Mouse (Mus musculus) left cerebral cortex, adult 9 months (tissue): ENCODE measurements around the gene Tbc1d10b.
"Not testable (repeated sequence)": the region's sequence is repeated elsewhere in the genome, so short reads cannot be mapped to it uniquely, and the experiment has no call there.

Experiments
- DNase-seq, 2 experiments: peaks; one replicate each; pipeline ENCODE4 v3.0.0; 2022; ENCODE audit warnings: low spot score in 2 of 2

Tbc1d10b gene

DNA sequence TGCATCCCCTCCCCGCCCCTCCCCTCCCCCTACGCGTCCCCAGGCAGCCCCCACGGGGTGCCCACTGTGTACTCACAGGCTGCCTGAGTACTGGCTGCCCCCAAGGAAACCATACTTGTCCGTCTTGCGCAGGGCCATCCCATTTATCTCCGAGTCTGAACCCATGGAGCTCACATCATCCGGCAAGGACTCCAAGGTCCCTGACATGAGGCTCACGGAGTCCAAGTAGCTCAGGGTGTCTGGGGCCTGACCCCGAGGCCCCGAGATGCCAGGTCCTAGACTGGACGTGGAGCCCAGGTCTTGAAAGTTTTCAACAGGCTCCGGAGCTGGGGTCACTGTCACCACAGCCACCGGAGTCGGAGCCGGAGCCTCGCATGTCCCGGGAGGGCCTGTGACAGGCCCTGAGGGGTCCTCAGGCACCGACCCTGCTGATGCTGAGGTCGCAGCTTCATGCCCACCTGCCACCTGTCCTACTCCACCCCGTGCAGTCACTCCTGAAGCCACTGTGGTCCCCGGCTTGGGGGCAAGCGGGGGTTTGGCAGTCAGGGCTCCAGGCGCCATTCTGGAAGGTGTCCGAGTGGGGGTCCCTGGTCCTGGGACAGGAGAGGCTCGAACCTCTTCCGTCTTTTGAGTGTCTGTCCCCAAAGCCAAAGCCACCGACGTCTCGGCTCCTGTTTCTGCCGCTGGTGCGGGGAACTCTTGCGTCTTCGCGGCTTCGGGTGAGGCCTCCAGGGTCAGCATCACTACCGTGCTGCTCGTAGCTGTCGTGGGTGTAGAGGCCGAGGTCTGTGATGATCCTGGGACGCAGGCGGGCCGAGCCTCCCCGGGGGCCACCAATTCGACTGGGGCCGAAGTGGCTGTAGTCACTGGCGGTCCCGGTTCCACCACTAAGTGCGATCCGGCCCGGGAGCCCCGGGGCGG is 634 bp downstream of the Tbc1d10b start:
- no peak for DNase-seq

DNA sequence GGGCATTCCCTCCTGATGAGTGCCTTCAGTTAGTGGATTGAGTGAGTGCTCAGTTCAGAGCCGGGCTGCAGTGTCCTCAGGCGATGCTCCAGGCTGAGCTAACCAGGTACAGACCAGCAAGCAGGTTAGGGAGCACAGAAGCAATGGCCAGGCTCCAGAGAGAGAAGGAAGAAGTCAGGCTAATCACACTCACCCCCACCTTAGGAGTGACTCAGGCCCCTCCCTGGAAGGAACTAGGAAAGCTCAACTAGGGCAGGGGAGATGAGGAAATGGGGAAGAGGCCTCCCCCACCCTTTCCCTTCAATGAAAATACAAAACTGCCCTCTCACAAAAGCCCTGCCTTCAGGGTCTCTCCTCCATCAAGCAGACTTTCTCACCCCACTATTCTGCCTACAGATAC is 1.7 kb downstream of the Tbc1d10b start:
- no peak for DNase-seq

DNA sequence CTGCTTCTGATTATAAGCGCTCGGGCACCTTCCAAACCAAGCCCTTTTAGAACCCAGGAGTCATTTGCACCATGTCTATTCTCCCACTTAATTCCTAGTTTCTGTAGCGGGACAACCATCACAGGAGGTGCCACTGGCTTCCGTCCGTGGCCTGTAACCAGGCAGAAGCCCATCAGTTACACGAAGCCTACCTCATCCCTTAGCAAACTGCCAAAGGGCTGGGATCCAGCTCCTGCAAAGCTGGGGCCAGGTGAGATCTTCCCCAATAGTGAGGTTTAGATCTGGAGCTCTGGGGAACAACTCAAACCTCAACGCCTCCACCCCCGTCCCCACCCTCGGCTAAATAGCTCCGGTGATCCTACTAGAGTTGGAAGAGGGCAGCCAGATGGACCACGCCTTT is 11.8 kb downstream of the Tbc1d10b start:
- no peak for DNase-seq

DNA sequence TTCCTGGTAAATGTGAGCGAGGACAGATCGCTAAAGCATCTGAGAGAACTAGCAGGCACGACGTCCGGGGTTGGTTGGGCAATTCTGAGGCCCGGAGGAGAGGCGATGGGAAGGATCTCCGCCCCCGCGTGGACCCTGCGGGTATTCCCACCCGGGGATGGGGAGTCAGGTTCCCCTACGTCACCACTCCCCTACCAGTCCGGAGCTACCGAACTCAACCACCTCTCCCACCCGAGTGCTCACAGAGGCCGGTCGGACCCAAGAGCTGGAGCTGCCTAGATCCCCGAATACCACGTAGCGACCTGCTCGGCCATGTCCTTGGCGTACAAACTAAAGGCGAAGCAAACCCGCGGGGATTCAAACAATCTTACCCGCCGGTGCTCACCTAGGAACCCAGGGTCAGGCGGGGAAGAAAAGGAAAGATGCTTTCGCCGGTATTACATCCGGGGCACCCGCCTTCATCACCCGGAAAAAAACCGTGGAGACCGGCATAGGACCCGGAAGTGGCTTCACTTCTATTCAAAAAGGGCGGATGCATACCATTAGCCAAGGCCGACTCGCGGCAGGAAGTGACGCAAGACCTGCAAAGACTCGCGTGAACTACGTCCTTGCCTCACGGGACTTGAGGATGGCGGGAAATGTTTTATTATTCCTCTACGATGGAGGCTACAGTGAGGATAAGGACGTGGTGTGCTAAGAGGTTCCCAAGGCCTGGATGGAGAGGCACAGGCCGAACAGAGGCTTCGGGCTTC is 12.5 kb downstream of the Tbc1d10b start, which contains the start of gene Cd2bp2:
Gene Cd2bp2 (minus strand): TSS at position 507 of the 752 bp plus-strand sequence.
- peak; percentile 96 to 97 for DNase-seq

DNA sequence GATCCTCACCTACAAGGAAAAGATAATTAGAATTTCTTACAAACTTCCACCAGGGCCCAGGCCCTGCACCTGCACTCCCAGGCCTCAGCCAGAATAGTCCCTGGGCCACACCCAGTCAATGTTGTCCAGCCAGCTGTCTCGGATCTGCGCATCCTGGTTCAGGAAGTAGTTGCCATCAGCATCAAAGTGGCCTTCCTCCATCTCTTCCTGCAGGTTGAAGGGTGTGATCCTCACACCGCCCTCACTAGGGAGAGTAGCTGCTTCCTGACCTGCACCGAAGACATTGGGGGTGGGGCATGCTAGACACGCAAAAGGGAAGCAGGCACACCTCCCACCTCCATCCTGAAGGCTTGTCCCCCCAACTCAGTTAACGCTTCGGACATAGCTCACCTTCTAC is 13.6 kb downstream of the Tbc1d10b start:
- no peak for DNase-seq

DNA sequence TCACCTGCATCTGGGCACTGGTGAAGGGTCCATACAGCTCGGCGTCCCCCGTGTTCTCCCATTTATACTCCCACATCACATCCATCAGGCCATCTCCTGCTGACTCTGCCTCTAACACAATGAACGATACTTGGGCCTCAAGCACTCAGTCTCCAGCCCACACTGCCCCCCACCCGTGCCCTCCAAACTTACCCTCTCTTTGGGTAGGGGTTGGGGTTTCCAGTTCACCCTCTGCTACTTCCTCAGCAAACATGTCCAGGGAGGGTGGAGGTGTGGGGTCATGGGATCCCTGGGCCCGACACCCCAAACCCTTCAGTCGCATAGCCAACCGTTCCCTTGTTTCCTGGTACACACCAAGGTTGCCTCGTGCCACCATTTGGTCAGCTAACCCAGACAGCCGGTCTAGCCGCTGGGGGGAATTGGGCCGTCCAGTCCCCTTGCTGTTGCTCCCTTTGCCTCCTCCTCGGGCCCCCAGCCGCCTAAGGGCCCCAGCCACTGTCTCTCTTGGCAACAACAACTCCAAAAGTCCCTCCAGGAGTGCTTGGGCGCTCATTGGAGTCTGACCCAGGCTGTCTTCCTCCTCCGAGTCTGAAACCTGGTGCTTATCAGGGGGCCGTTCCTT is 14.1 kb downstream of the Tbc1d10b start:
- no peak for DNase-seq

DNA sequence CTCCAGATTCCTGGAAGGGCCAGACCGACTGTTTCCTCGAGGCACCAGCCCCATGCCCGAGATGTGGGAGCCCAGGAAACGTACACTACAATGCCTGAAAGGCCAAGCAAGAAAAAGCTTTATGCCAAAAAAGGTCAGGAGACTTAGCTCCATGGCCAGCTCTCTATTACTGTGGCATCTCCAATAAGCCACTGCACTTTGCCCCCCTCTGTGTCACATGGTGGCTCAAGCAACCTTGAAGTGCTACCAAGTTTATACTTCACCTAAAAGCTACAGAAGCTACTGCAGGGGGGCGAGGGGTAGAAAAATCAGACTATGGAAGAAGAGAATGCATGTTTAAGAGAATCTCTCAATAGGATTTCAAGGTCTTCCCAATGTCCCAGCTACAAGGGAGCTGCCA is 15.3 kb downstream of the Tbc1d10b start:
- DNase-seq, result no peak

DNA sequence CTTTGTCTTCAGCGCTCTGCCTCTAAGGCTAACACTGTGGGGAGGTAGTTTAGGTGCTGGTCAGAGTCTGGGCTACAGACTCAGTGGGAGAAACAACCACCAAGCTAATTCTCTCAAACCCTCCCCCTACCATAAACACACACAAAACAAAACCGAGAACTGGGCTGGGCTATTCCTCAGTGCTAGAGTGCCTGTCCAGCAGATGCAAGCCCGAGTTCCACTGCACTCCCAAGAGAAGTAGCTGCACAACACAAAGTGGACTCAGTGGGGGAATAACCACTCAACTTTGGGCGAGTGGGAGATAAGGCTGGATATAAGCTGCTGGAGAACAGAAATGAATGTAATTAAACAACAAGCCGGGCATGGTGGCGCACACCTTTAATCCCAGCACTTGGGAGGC is 17.6 kb downstream of the Tbc1d10b start:
- DNase-seq, result no peak

DNA sequence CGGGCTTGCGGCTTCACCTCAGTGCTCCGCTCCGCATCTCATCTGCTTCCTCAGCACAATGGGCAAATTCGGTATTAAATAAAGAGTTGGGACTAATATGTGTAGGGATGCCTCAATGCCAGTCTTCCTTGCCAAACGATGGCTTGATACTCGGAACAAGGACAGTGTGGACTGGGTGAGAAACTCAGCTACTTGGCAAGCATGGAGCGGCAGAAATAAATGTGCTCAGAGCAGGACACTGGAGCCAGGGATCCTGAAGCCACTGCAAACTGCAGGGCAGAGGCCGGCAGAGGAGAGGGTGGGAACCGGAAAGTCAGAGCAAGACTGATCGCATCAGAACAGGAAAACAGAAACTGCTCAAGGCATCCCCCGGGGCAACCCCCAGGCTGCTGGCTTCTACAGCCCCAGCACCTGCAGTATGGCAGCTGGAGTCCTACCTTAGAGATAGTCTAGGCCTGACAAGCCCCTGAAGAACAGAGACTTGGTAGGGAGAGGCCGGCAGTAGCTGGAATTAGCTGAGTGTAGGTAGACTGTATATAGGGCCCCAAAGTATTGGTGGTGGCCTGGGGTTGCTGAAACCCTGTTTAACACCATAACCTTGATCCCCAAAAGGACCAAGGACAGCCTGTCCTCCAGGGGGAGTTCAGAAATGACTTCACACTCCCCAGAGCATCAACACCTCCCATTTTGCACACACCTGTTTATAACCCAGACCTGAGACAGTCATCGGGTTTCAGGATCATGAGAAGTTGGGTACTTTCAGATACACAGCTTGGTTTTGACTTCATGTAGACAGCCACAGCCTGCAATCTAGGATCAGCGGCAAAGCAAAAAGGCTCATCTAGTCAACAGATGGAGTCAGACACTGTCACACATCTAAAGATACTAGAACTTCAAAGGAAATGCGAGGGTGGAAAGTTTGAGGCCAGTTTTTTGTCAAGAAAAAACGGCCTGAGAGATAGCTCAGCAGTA is 19.7 kb downstream of the Tbc1d10b start:
- no peak for DNase-seq

DNA sequence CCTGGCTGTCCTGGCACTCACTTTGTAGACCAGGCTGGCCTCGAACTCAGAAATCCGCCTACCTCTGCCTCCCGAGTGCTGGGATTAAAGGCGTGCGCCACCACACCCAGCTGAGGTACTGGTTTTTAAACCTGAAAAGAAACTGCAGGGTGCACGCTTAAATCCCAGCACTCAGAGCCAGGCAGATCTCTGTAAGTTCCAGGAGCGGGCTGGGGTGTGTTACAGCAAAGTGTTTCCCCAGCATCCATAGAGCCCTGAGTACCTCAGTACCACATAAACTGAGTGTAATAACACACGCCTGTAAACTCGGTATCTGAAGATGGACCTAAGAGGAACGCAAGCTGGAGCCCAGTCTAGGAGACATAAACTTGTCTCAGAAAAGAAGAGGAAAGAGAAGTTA is 20.9 kb downstream of the Tbc1d10b start:
- DNase-seq, result no peak

DNA sequence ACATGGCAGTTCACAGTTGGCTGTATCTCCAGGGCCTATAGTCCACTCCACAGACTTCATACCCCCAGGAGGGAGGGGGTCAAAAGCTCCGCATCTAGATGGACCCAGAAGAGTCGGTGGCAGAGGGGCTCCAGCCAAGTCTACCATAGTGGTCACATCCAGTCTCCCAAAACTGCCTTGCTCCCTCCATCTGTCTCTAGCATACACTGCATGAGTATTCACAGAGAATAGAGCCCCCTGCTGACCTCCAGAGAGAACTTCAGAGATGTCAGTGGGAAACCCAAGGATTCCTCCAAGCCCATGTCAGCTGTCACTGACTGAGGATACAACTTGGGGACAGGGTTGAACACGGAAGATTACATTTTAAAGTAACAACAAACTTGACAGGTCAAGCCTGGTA is 22.7 kb downstream of the Tbc1d10b start:
- DNase-seq, result no peak

DNA sequence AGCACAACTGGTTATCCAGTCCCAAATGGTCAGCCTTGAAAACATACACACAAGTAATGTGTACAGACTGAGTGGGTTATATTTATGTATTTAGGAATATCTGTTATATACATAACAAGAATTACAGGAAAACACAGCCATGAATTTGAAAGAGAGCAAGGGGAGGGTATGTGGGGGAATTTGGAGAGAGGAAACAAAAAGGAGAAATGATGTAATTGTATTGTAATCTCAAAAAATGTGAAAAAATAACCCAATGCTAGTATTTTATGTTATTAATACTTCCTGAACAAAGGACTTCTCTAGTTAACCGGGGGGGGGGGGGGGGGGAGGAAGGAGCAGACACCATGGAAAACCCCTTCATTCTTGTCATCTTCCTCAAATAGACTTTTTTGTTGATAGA is 23.5 kb downstream of the Tbc1d10b start:
- no peak for DNase-seq

DNA sequence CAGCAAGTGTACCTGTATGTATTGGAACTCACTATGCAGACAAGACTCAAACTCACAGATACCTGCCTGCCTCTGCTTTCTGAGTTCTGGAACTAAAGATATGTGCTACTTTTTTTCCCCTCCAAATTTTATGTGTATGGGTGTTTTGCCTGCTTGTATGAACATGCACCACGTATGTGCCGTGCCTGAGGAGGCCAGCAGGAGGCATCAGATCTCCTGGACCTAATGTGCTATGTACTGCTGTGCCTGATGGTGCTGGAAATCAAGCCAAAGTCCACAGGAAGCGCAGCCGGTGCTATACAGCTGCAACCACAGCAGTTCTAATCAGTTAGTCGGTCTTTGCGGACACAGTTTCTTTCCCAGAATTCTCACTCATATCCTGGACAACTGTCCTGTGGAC is 24.4 kb downstream of the Tbc1d10b start:
- DNase-seq, result no peak

DNA sequence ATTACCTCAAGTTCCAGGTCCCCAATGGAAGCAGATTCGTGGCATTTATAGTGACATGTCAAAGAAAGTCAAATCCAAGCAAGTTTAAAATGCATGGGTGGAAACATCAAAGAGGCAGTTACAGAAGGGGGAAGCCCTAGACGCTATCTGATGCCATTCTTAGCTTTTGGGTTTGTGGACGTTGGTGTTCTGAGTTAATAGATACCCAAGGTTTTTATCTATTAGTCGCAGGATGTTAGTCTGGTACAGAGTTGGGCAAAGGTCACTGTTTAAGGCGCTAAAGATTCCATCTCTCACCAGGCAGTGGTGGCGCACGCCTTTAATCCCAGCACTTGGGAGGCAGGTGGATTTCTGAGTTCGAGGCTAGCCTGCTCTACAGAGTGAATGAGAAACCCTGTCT is 24.9 kb downstream of the Tbc1d10b start:
- DNase-seq, result no peak

DNA sequence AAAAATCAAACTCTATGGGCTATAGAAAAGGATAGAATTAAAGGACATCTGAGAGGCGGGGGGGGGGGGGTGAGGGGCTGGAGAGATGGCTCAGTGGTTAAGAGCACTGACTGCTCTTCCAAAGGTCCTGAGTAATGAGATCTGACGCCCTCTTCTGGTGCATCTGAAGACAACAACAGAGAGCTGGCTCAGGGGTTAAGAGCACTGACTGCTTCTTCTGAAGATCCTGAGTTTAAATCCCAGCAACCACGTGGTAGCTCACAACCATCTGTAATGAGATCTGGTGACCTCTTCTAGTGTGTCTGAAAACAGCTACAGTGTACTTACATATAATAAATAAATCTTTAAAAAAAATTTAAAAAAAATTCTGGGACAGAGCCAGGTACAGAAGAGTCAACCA is 26.5 kb downstream of the Tbc1d10b start:
- not testable (repeated sequence) for DNase-seq

DNA sequence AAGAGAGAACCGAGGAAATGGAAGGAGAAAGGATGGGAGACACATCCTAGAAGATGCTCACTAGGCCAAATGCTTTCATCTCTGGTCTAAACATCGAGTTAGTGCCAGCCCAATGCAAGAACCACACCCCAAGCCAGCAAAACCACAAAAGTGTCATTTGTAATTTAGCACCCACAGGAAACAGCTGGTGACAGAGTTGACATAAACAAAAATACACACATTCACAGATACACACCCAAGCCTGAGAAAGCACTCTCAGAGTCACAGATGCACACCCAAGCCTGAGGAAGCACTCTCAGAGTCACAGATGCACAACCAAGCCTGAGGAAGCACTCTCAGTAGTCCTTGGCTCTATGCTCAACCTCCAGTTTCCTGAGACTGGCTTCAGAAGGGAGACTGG is 27.5 kb downstream of the Tbc1d10b start:
- no peak for DNase-seq

DNA sequence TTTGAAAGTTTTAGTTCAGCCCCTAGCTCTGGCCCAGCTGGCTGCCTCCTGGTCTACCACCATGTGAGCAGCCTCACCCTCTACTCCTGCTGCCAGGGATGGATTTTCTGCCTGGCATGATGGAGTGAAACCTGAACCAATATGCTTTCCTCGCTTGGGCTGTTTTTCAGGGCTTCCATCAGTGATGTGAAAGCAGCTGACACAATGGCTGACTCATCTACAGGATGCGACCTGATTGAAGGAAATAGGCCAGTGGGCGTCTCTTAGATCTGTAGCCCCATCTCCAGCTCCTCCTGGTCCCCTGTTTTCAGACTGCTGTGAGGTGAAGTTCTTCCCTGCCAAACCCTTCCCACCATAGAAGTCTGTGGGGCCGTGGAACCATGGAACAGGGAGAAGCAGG is 31.3 kb downstream of the Tbc1d10b start:
- DNase-seq, result no peak

DNA sequence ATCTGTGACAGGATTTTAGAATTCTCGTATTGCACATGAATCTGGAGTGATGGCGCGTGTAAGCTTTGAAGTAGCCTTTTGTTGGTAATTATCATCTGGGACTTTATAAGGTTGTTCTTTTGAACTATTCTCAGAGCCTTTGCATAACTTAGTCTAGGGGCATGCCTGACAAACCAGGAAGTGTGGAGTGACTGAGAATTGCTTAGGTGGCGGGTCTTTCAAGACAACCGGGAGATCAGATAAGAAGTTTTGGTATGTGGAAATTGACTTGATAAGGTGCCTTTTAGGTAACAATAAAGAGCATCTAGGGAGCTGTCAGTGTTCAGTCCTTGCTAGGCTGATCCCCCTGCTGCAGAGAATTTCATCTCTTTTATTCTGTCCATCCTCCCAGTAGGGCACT is 41.8 kb downstream of the Tbc1d10b start:
- DNase-seq, result no peak

DNA sequence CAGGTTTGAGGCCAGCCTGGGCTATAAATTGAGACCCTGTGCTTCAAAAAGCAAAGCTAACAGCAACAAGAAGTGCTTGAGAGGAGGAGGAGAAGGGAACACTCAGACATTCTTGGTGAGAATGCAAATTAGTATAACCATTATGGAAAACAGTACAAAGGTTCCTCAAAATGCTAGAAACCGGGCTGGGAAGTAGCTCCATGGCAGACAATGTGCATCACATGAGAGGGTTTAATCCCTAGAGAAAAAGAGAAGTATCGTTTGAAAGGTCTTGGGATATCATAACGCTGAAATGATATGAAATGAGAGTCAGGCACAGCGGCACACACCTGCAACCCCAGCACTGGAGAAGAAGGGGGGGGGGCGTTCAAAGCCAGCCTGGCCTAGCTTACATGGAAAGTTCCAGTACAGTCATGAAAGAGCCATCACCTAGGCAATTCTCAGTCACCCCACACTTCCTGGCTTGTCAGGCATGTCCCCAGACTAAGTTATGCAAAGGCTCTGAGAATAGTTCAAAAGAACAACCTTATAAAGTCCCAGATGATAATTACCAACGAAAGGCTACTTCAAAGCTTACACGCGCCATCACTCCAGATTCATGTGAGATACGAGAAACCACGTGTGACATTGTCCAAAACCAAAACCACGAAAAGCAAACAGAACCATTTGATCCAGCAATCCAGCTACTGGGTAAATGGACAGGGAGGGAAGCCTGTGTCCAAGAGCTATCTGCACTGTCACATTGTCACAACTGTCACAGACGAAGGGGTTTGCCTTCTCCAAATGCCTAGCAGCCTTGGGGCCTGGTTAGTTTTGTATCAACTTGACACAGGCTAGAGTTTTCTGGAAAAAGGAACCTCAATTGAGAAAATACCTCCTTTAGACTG is 42.4 kb downstream of the Tbc1d10b start:
- no peak for DNase-seq

DNA sequence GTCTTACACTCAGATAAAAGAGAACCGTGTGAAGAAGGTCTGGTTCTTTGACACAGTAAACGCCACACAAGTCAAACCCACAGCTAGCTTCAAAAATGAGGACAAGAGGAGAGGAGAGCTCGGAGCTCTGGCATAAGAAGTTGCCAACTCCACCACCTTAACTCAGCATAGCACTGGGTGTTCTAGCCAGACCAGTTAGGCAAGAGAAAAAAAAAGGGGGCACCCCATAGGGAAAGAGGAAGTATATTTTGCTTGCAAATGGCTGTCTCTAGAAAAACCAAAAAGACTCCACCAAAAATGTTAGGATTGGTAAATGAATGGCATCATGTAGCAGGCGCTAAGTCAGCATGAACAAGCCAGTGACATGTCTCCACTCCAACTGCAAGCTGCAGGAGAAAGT is 44.3 kb downstream of the Tbc1d10b start:
- no peak for DNase-seq
